Comparison of ENCODE assay signal across 9 mouse cellular contexts in the genomic region with DNA sequence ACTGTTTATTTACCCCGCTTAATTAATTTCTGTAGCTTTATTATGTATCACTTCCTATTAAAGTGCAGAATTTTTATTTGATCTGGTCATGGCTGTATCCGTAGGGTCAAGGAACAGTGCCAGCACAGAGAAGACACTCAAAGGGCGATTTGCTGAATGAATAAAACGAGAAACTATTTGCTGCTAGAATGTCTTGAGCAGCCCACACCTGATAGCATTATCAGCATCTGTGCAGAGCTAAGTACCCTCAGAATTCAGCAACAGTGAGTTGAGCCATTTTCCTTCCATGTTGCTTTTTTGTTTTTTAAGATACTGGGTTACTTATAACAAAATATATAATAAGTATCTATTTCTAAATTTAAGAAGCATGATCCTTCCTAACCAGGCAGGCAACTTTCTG. TPM values are rescaled to one million over a fixed set of nuclear protein-coding genes. Genes with fewer than 3 reads are reported as not detected.
DNase-seq lines count a peak whose midpoint lies in the region; ATAC-seq lines count a peak whose summit lies in the region.
"Had no signal": no experiment of that assay in that cellular context is flagged by ENCODE, and none has a peak within 500 bp of the region (broad histone marks: within the 10 kb centered on the region; RNA-seq: fewer than 3 reads in every experiment).

No protein-coding gene starts in this region.

- H3K36me3 ChIP-seq in kidney, embryonic 15.5 days, result 0 out of 2 replicates have a peak, but pooled peaks cover 1% of the 10 kb centered on the region
- peaks cover 8% of the 10 kb centered on the region; the same call in 1 of the 2 replicates for H3K36me3 ChIP-seq in embryonic facial prominence, embryonic 10.5 days (replicated peaks)
- no peaks in the 10 kb centered on the region for H3K36me3 ChIP-seq in midbrain, embryonic 16.5 days (ENCODE audit: control insufficient read depth, insufficient read depth, low read length)

- H3K4me2 ChIP-seq in kidney, embryonic 15.5 days, result peak overlapping the region; percentile 72
- H3K4me2 ChIP-seq in midbrain, embryonic 16.5 days (ENCODE audit: low read length), result peak overlapping the region; percentile 70

- WGBS in kidney, embryonic 15.5 days, result 90% methylated on average over 4 of the region's 4 CpGs
- whole genome bisulfite sequencing in embryonic facial prominence, embryonic 10.5 days, result 92% methylated on average over 4 of the region's 4 CpGs
- WGBS in midbrain, embryonic 16.5 days, result 92% methylated on average over 4 of the region's 4 CpGs

- no peak for DNase-seq in kidney, adult 18-20 months
- DNase-seq in embryonic facial prominence, embryonic 10.5 days (ENCODE audit: low spot score), result no peak
- peak; percentile 32 for DNase-seq in induced T-regulatory cell, adult 2 months (ENCODE audit: low read depth)
- DNase-seq in spleen, postnatal 4 days (ENCODE audit: low spot score in 2 of 2), result no peak
- no peak for DNase-seq in kidney, postnatal 4 days

- no peak for ATAC-seq in kidney, embryonic 15.5 days (replicated peaks; ENCODE audit: low FRiP score)
- ATAC-seq in midbrain, embryonic 16.5 days, result no peak
- no peak for ATAC-seq in cerebellum, adult (ENCODE audit: insufficient number of reproducible peaks, low FRiP score, low TSS enrichment)

- H3K4me3 ChIP-seq in kidney, embryonic 15.5 days (replicated peaks), result peak overlapping the region; percentile 71; the same call in 1 of the 2 replicates
- peak overlapping the region; percentile 89 for H3K4me3 ChIP-seq in embryonic facial prominence, embryonic 10.5 days
- no peak overlapping the region; the same call in 1 of the 2 replicates for H3K4me3 ChIP-seq in midbrain, embryonic 16.5 days (ENCODE audit: low read depth, low read length)

- no peaks in the 10 kb centered on the region for H3K9me3 ChIP-seq in kidney, embryonic 15.5 days (replicated peaks)
- H3K9me3 ChIP-seq in embryonic facial prominence, embryonic 10.5 days, result peaks cover under 1% of the 10 kb centered on the region; the same call in 1 of the 2 replicates
- H3K9me3 ChIP-seq in midbrain, embryonic 16.5 days (replicated peaks; ENCODE audit: control insufficient read depth, low read length, poor library complexity, severe bottlenecking), result no peaks in the 10 kb centered on the region

- 0 out of 2 replicates have a peak overlapping the region, but pooled peaks have one; percentile 68 for H3K9ac ChIP-seq in kidney, embryonic 15.5 days
- no peak overlapping the region; the same call in 1 of the 2 replicates for H3K9ac ChIP-seq in midbrain, embryonic 16.5 days (ENCODE audit: low read depth, low read length)

- H3K27me3 ChIP-seq in kidney, embryonic 15.5 days, result no peaks in the 10 kb centered on the region
- no peaks in the 10 kb centered on the region for H3K27me3 ChIP-seq in embryonic facial prominence, embryonic 10.5 days (replicated peaks; ENCODE audit: low read depth, poor library complexity, severe bottlenecking)
- no peaks in the 10 kb centered on the region for H3K27me3 ChIP-seq in midbrain, embryonic 16.5 days (ENCODE audit: control insufficient read depth, insufficient read depth, low read depth, low read length)
- H3K27me3 ChIP-seq: Patski had no signal

- H3K4me1 ChIP-seq in kidney, embryonic 15.5 days, result peaks cover 31% of the 10 kb centered on the region
- H3K4me1 ChIP-seq in embryonic facial prominence, embryonic 10.5 days, result peaks cover 18% of the 10 kb centered on the region
- H3K4me1 ChIP-seq in midbrain, embryonic 16.5 days (ENCODE audit: control insufficient read depth, insufficient read depth, low read length), result peaks cover 19% of the 10 kb centered on the region

- no peak overlapping the region for H3K27ac ChIP-seq in kidney, embryonic 15.5 days
- H3K27ac ChIP-seq in embryonic facial prominence, embryonic 10.5 days (replicated peaks), result no peak overlapping the region
- H3K27ac ChIP-seq in midbrain, embryonic 16.5 days (ENCODE audit: low read length), result no peak overlapping the region

RNA-seq across cellular contexts. Expression of a gene that starts 1.2 kb away (rescaled TPM):
- polyA plus RNA-seq in kidney, embryonic 15.5 days (2015; fragmentation: Nextera tagmentation; extraction: Ambion mirVana), result 75.6 and 83.8 TPM in 2 replicates
- polyA plus RNA-seq in embryonic facial prominence, embryonic 10.5 days (2016; fragmentation: Nextera tagmentation; extraction: Ambion mirVana), result 61.0 and 62.1 TPM in 2 replicates
- 64.8 and 72.5 TPM in 2 replicates for polyA plus RNA-seq in midbrain, embryonic 16.5 days (2015; fragmentation: Nextera tagmentation; extraction: Ambion mirVana)

RNA-seq across cellular contexts. Expression of a gene that starts 30.5 kb away (rescaled TPM):
- 25.1 and 130 TPM in 2 replicates for polyA plus RNA-seq in kidney, embryonic 15.5 days (2015; fragmentation: Nextera tagmentation; extraction: Ambion mirVana)
- 1.1 and 1.2 TPM in 2 replicates for polyA plus RNA-seq in embryonic facial prominence, embryonic 10.5 days (2016; fragmentation: Nextera tagmentation; extraction: Ambion mirVana)
- 1.7 and 2.0 TPM in 2 replicates for polyA plus RNA-seq in midbrain, embryonic 16.5 days (2015; fragmentation: Nextera tagmentation; extraction: Ambion mirVana)

RNA-seq across cellular contexts. Expression of a gene that starts 46.7 kb away (rescaled TPM):
- polyA plus RNA-seq in kidney, embryonic 15.5 days (2015; fragmentation: Nextera tagmentation; extraction: Ambion mirVana), result 51.0 and 51.4 TPM in 2 replicates
- 45.1 and 50.0 TPM in 2 replicates for polyA plus RNA-seq in embryonic facial prominence, embryonic 10.5 days (2016; fragmentation: Nextera tagmentation; extraction: Ambion mirVana)
- 51.9 and 53.2 TPM in 2 replicates for polyA plus RNA-seq in midbrain, embryonic 16.5 days (2015; fragmentation: Nextera tagmentation; extraction: Ambion mirVana)
